Mouse (Mus musculus): ENCODE data around the gene Itln1. TPM values are rescaled to one million over a fixed set of nuclear protein-coding genes. Genes with fewer than 3 reads are reported as not detected.
A peak's percentile ranks its signal among the peaks of the same experiment; 100 is the strongest.

Gene Itln1
- total and polyA plus RNA-seq, 2 experiments from 2014 or later: not detected

GRCm38 (mm10) chr1:171470371-171470871 is 64.7 kb downstream of the Itln1 start:
- no peak overlapping the region for H3K27ac ChIP-seq (ENCODE audit: low read depth, low read length)
- H3K4me1 ChIP-seq (ENCODE audit: insufficient read depth): no peaks in the 10 kb centered on the region
- no peak overlapping the region for H3K4me3 ChIP-seq (ENCODE audit: low read depth, low read length)
- no peak overlapping the region for H3K9ac ChIP-seq
- ATAC-seq (no peak), DNase-seq (peak; percentile 76)
- H3K27me3 ChIP-seq (ENCODE audit: insufficient read depth, low read length): no peaks in the 10 kb centered on the region
- H3K9me3 ChIP-seq (ENCODE audit: low read length): no peaks in the 10 kb centered on the region
- peak; percentile 80 for TF ChIP-seq CTCF (IDR thresholded peaks at IDR 0.05; ENCODE audit: low read depth)
- no peak overlapping the region for H3K4me2 ChIP-seq (ENCODE audit: low read depth)
- no peaks in the 10 kb centered on the region for H3K36me3 ChIP-seq (ENCODE audit: insufficient read depth)
- 30% methylated on average over 7 of the region's 7 CpGs for WGBS

- ATAC-seq: no peak
- Histone ChIP-seq H3K27me3 (ENCODE audit: insufficient read depth, low read length) (no peaks in the 10 kb centered on the region), H3K4me2 (ENCODE audit: low read depth) (no peak overlapping the region), H3K9ac (no peak overlapping the region), H3K27ac (ENCODE audit: low read depth, low read length) (no peak overlapping the region), H3K4me1 (ENCODE audit: insufficient read depth) (no peaks in the 10 kb centered on the region), H3K36me3 (ENCODE audit: insufficient read depth) (no peaks in the 10 kb centered on the region), H3K9me3 (ENCODE audit: low read length) (no peaks in the 10 kb centered on the region), H3K4me3 (ENCODE audit: low read depth, low read length) (no peak overlapping the region)
- no peak for TF ChIP-seq CTCF (IDR thresholded peaks at IDR 0.05; ENCODE audit: low read depth)
- WGBS: 90% methylated on average over 3 of the region's 3 CpGs
- no peak for DNase-seq
Measured at GRCm38 (mm10) chr1:171469678-171470077, 65.4 kb downstream of the Itln1 start.

Other genes starting within 250 kb of the Itln1 start
- gene Usp21, start 247.3 kb downstream of the Itln1 start, total RNA-seq (2014; rRNA removed): 56.8 and 66.5 TPM in 2 replicates
- gene Usp21, start 247.3 kb downstream of the Itln1 start, polyA plus RNA-seq (2015; fragmentation: Nextera tagmentation; extraction: Ambion mirVana): 66.4 and 80.4 TPM in 2 replicates
- gene Ufc1, start 240.3 kb downstream of the Itln1 start, total RNA-seq (2014; rRNA removed): 96.6 and 123 TPM in 2 replicates
- gene Ufc1, start 240.3 kb downstream of the Itln1 start, polyA plus RNA-seq (2015; fragmentation: Nextera tagmentation; extraction: Ambion mirVana): 133 and 150 TPM in 2 replicates
- gene Dedd, start 206.1 kb downstream of the Itln1 start, total RNA-seq (2014; rRNA removed): 22.5 and 31.1 TPM in 2 replicates
- 42.2 and 44.6 TPM in 2 replicates for gene Dedd, start 206.1 kb downstream of the Itln1 start, polyA plus RNA-seq (2015; fragmentation: Nextera tagmentation; extraction: Ambion mirVana)
- 44.9 and 47.6 TPM in 2 replicates for gene Nit1, start 189.6 kb downstream of the Itln1 start, total RNA-seq (2014; rRNA removed)
- gene Nit1, start 189.6 kb downstream of the Itln1 start, polyA plus RNA-seq (2015; fragmentation: Nextera tagmentation; extraction: Ambion mirVana): 42.1 and 48.1 TPM in 2 replicates
- 18.2 and 27.0 TPM in 2 replicates for gene Pfdn2, start 189.6 kb downstream of the Itln1 start, total RNA-seq (2014; rRNA removed)
- gene Pfdn2, start 189.6 kb downstream of the Itln1 start, polyA plus RNA-seq (2015; fragmentation: Nextera tagmentation; extraction: Ambion mirVana): 143 and 146 TPM in 2 replicates
- 4.3 and 5.0 TPM in 2 replicates for gene Klhdc9, start 174.5 kb downstream of the Itln1 start, total RNA-seq (2014; rRNA removed)
- 5.1 and 6.9 TPM in 2 replicates for gene Klhdc9, start 174.5 kb downstream of the Itln1 start, polyA plus RNA-seq (2015; fragmentation: Nextera tagmentation; extraction: Ambion mirVana)
- gene Nectin4, start 165.2 kb downstream of the Itln1 start, total RNA-seq (2014; rRNA removed): 1.0 and 2.0 TPM in 2 replicates
- 1.3 and 1.8 TPM in 2 replicates for gene Nectin4, start 165.2 kb downstream of the Itln1 start, polyA plus RNA-seq (2015; fragmentation: Nextera tagmentation; extraction: Ambion mirVana)
- 0.69 and 0.81 TPM in 2 replicates for gene Arhgap30, start 146.3 kb downstream of the Itln1 start, total RNA-seq (2014; rRNA removed)
- gene Arhgap30, start 146.3 kb downstream of the Itln1 start, polyA plus RNA-seq (2015; fragmentation: Nextera tagmentation; extraction: Ambion mirVana): 0.53 and 0.65 TPM in 2 replicates
- gene Usf1, start 124.0 kb downstream of the Itln1 start, total RNA-seq (2014; rRNA removed): 168 and 183 TPM in 2 replicates
- gene Usf1, start 124.0 kb downstream of the Itln1 start, polyA plus RNA-seq (2015; fragmentation: Nextera tagmentation; extraction: Ambion mirVana): 198 and 200 TPM in 2 replicates
- gene Tstd1, start 116.4 kb downstream of the Itln1 start, total RNA-seq (2014; rRNA removed): 1.3 and 2.0 TPM in 2 replicates
- gene Tstd1, start 116.4 kb downstream of the Itln1 start, polyA plus RNA-seq (2015; fragmentation: Nextera tagmentation; extraction: Ambion mirVana): 1.9 and 3.1 TPM in 2 replicates
- gene F11r, start 97.8 kb downstream of the Itln1 start, total RNA-seq (2014; rRNA removed): 3.6 and 6.2 TPM in 2 replicates
- 4.6 and 7.8 TPM in 2 replicates for gene F11r, start 97.8 kb downstream of the Itln1 start, polyA plus RNA-seq (2015; fragmentation: Nextera tagmentation; extraction: Ambion mirVana)
- gene Alyref2, start 31.8 kb downstream of the Itln1 start, total RNA-seq (2014; rRNA removed): 12.2 and 13.4 TPM in 2 replicates
- gene Alyref2, start 31.8 kb downstream of the Itln1 start, polyA plus RNA-seq (2015; fragmentation: Nextera tagmentation; extraction: Ambion mirVana): 17.5 and 20.8 TPM in 2 replicates
- gene Cd244a, start 23.9 kb upstream of the Itln1 start, total RNA-seq (2014; rRNA removed): not detected in 2 replicates
- gene Cd244a, start 23.9 kb upstream of the Itln1 start, polyA plus RNA-seq (2015; fragmentation: Nextera tagmentation; extraction: Ambion mirVana): not detected in 2 replicates
- gene Ly9, start 72.1 kb upstream of the Itln1 start, total RNA-seq (2014; rRNA removed): 0.46 TPM in 1 of 2 replicates, not detected in the other
- 0.10 and 0.20 TPM in 2 replicates for gene Ly9, start 72.1 kb upstream of the Itln1 start, polyA plus RNA-seq (2015; fragmentation: Nextera tagmentation; extraction: Ambion mirVana)
- gene Slamf7, start 117.7 kb upstream of the Itln1 start, total RNA-seq (2014; rRNA removed): 0.05 TPM in 1 of 2 replicates, not detected in the other
- not detected in 2 replicates for gene Slamf7, start 117.7 kb upstream of the Itln1 start, polyA plus RNA-seq (2015; fragmentation: Nextera tagmentation; extraction: Ambion mirVana)
- 0.69 and 1.3 TPM in 2 replicates for gene Cd48, start 146.7 kb upstream of the Itln1 start, total RNA-seq (2014; rRNA removed)
- gene Cd48, start 146.7 kb upstream of the Itln1 start, polyA plus RNA-seq (2015; fragmentation: Nextera tagmentation; extraction: Ambion mirVana): 1.0 and 1.1 TPM in 2 replicates
- 0.15 and 0.19 TPM in 2 replicates for gene Slamf1, start 231.8 kb upstream of the Itln1 start, total RNA-seq (2014; rRNA removed)
- 0.11 and 0.15 TPM in 2 replicates for gene Slamf1, start 231.8 kb upstream of the Itln1 start, polyA plus RNA-seq (2015; fragmentation: Nextera tagmentation; extraction: Ambion mirVana)

Measured in forebrain, postnatal 0 days (tissue).